Mouse (Mus musculus): ENCODE measurements around the gene Dnajb13. TPM values are rescaled to one million over a fixed set of nuclear protein-coding genes. Genes with fewer than 3 reads are reported as not detected.

Dnajb13 gene
- polyA plus RNA-seq, 1 experiment from 2014 or later, result 0.50 TPM

DNA sequence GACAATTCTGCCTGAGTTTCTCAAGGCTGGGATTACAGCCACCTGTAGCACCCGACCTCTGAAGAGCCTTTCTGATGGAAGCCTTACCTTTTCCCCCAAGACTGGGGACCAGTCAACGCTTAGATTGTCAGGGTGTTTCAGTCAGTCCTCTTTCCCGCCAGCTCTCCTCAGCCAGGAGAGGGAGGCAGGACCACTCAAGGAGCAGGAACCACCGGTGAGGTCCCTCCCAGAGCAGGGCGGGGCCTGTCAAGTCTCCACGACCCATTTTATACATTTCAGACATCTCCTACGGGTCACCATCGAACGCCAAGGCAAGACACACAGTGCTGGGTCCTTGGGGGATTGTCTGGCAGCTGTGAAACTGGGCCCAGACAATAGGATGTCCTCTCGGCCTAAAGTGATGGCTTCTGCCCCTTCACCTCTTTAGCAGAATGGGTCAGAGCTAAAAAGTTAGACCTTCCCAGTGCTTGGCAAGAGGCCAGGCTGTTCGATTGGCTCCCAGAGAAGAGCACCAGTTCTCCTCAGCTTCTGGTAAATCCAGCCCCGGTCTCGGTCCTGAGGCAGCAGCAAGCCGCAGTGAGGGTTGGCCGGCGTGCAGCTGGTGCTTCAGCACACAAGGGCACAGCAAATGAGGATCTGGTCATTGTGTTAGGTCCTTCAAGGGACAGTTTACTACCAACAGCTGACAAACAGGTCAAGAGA lies 14.3 kb downstream of the Dnajb13 start:
- Histone ChIP-seq H3K27ac (ENCODE audit: low read length) (no peak overlapping the region), H3K27me3 (ENCODE audit: insufficient read depth, low read length) (no peaks in the 10 kb centered on the region), H3K4me2 (replicated peaks; ENCODE audit: low read depth, low read length) (no peak overlapping the region), H3K36me3 (ENCODE audit: insufficient read depth, low read length) (peaks cover 36% of the 10 kb centered on the region), H3K4me1 (ENCODE audit: insufficient read depth, low read length) (peaks cover 16% of the 10 kb centered on the region), H3K4me3 (ENCODE audit: low read length) (no peak overlapping the region), H3K9me3 (ENCODE audit: low read length) (no peaks in the 10 kb centered on the region), H3K9ac (replicated peaks; ENCODE audit: low read length) (no peak overlapping the region)
- 66% methylated on average over 16 of the region's 16 CpGs for WGBS
- no peak for ATAC-seq (ENCODE audit: low FRiP score, low TSS enrichment)

GRCm38 (mm10) chr7:100499465-100499864 lies 15.3 kb downstream of the Dnajb13 start:
- Histone ChIP-seq H3K27me3 (ENCODE audit: insufficient read depth, low read length) (no peaks in the 10 kb centered on the region), H3K27ac (ENCODE audit: low read length) (no peak overlapping the region), H3K9ac (replicated peaks; ENCODE audit: low read length) (no peak overlapping the region), H3K36me3 (ENCODE audit: insufficient read depth, low read length) (peaks cover 36% of the 10 kb centered on the region), H3K4me2 (replicated peaks; ENCODE audit: low read depth, low read length) (no peak overlapping the region), H3K4me1 (ENCODE audit: insufficient read depth, low read length) (peaks cover 23% of the 10 kb centered on the region), H3K9me3 (ENCODE audit: low read length) (no peaks in the 10 kb centered on the region), H3K4me3 (ENCODE audit: low read length) (no peak overlapping the region)
- ATAC-seq (ENCODE audit: low FRiP score, low TSS enrichment), result no peak

DNA sequence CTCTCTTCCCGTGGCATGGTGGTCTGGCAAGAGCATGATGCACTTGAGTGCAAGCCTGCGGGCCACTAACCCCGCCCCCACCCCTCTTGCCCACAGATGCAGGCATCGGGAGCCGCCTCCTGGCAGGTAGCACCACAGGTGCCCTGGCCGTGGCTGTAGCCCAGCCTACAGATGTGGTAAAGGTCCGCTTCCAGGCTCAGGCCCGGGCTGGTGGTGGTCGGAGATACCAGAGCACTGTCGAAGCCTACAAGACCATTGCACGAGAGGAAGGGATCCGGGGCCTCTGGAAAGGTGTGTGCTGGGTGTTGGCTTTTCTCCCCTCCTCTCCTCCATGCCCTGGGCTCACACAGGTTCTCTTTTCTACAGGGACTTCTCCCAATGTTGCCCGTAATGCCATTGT lies 16.8 kb downstream of the Dnajb13 start:
- peaks cover 36% of the 10 kb centered on the region for H3K36me3 ChIP-seq (ENCODE audit: insufficient read depth, low read length)
- ATAC-seq (ENCODE audit: low FRiP score, low TSS enrichment), result no peak
- H3K9ac ChIP-seq (replicated peaks; ENCODE audit: low read length), result no peak overlapping the region
- H3K4me2 ChIP-seq (replicated peaks; ENCODE audit: low read depth, low read length), result no peak overlapping the region
- H3K27ac ChIP-seq (ENCODE audit: low read length), result no peak overlapping the region
- H3K27me3 ChIP-seq (ENCODE audit: insufficient read depth, low read length), result no peaks in the 10 kb centered on the region
- H3K4me1 ChIP-seq (ENCODE audit: insufficient read depth, low read length), result peaks cover 32% of the 10 kb centered on the region
- 90% methylated on average over 13 of the region's 13 CpGs for WGBS
- H3K4me3 ChIP-seq (ENCODE audit: low read length), result no peak overlapping the region
- no peaks in the 10 kb centered on the region for H3K9me3 ChIP-seq (ENCODE audit: low read length)

DNA sequence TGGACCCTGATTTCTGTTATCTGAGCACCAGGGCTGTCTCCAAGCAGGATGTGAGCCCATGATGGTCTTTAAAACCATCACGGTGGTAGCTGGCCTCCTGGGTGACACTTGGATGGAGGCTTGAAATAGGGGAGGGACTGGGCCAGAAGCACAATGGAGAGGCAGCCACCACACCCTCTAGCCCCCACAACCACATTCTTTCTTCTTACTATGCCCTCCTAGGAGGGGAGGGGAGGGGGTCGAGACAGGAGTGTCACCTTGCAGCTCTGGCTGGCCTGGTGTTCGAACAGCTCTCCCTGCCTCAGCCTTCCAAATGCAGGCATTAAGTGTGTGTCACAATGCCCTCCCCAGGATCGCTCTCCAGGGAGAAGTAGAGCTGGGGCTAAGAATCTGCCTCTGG lies 17.4 kb downstream of the Dnajb13 start:
- 76% methylated on average over 4 of the region's 4 CpGs for WGBS
- Histone ChIP-seq H3K36me3 (ENCODE audit: insufficient read depth, low read length) (peaks cover 36% of the 10 kb centered on the region), H3K27me3 (ENCODE audit: insufficient read depth, low read length) (no peaks in the 10 kb centered on the region), H3K4me1 (ENCODE audit: insufficient read depth, low read length) (peaks cover 32% of the 10 kb centered on the region), H3K4me2 (replicated peaks; ENCODE audit: low read depth, low read length) (no peak overlapping the region), H3K27ac (ENCODE audit: low read length) (no peak overlapping the region), H3K9me3 (ENCODE audit: low read length) (no peaks in the 10 kb centered on the region), H3K9ac (replicated peaks; ENCODE audit: low read length) (no peak overlapping the region), H3K4me3 (ENCODE audit: low read length) (no peak overlapping the region)
- no peak for ATAC-seq (ENCODE audit: low FRiP score, low TSS enrichment)

DNA sequence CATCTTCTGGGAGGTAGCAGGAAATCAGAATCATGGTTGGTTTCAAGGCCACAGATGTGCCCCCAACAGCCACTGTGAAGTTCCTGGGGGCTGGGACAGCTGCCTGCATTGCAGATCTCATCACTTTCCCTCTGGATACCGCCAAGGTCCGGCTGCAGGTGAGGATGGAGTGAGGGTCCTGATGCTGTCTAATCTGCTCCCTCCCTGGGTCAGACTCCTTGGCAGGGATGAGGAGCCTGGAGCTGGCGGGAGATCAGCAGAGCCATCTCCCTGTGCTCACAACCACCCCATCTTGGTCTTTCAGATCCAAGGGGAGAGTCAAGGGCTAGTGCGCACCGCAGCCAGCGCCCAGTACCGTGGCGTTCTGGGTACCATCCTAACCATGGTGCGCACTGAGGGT lies 18.0 kb downstream of the Dnajb13 start:
- Histone ChIP-seq H3K9me3 (ENCODE audit: low read length) (no peaks in the 10 kb centered on the region), H3K36me3 (ENCODE audit: insufficient read depth, low read length) (peaks cover 36% of the 10 kb centered on the region), H3K4me2 (replicated peaks; ENCODE audit: low read depth, low read length) (no peak overlapping the region), H3K4me3 (ENCODE audit: low read length) (no peak overlapping the region), H3K4me1 (ENCODE audit: insufficient read depth, low read length) (peaks cover 35% of the 10 kb centered on the region), H3K9ac (replicated peaks; ENCODE audit: low read length) (no peak overlapping the region), H3K27me3 (ENCODE audit: insufficient read depth, low read length) (no peaks in the 10 kb centered on the region), H3K27ac (ENCODE audit: low read length) (no peak overlapping the region)
- WGBS, result 98% methylated on average over 9 of the region's 9 CpGs
- no peak for ATAC-seq (ENCODE audit: low FRiP score, low TSS enrichment)

GRCm38 (mm10) chr7:100496371-100496770 lies 18.4 kb downstream of the Dnajb13 start:
- Histone ChIP-seq H3K4me2 (replicated peaks; ENCODE audit: low read depth, low read length) (peak overlapping the region; percentile 93), H3K4me1 (ENCODE audit: insufficient read depth, low read length) (peaks cover 35% of the 10 kb centered on the region), H3K27me3 (ENCODE audit: insufficient read depth, low read length) (no peaks in the 10 kb centered on the region), H3K4me3 (ENCODE audit: low read length) (peak overlapping the region; percentile 21; the same call in 1 of the 2 replicates), H3K9me3 (ENCODE audit: low read length) (no peaks in the 10 kb centered on the region), H3K27ac (ENCODE audit: low read length) (peak overlapping the region; percentile 84), H3K36me3 (ENCODE audit: insufficient read depth, low read length) (peaks cover 36% of the 10 kb centered on the region), H3K9ac (replicated peaks; ENCODE audit: low read length) (peak overlapping the region; percentile 47; the same call in 1 of the 2 replicates)
- ATAC-seq (ENCODE audit: low FRiP score, low TSS enrichment), result no peak
- 75% methylated on average over 6 of the region's 6 CpGs for WGBS

DNA sequence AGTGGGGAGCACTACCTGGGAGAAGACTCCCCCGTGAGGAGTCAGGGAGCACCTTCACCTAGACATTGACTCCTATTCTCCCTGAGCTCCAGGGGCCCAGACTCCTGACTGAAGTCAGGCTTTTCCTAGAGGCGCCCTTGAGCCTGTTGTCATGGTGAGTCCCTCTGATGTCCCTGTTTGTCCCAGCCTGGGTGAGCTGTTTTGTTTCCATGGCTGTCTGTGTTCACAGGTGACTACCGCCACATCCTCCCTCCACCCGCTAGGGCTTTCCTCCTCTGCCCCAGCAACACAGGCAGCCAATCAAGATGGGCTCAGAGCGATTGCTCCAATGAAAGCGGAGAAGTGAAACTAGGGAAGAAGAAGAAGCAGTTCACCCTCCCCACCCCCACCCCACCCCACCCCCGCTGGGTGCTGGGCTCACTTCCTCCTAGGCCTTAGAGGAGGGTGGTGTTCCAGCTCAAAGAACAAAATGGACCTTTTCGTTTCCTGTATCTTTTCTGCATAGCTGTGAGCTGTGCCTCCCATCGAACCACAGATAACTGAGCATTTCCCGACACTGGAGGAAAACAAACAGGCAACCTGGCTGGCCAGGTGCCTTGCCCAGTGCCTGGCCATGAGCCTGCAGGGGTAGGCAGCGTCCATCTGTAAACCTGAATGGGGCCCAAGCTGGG lies 19.0 kb downstream of the Dnajb13 start:
- Histone ChIP-seq H3K4me3 (ENCODE audit: low read length) (peak overlapping the region; percentile 21), H3K36me3 (ENCODE audit: insufficient read depth, low read length) (peaks cover 36% of the 10 kb centered on the region), H3K4me1 (ENCODE audit: insufficient read depth, low read length) (peaks cover 35% of the 10 kb centered on the region), H3K27ac (ENCODE audit: low read length) (peak overlapping the region; percentile 84), H3K4me2 (replicated peaks; ENCODE audit: low read depth, low read length) (peak overlapping the region; percentile 93), H3K9me3 (ENCODE audit: low read length) (no peaks in the 10 kb centered on the region), H3K9ac (replicated peaks; ENCODE audit: low read length) (peak overlapping the region; percentile 47), H3K27me3 (ENCODE audit: insufficient read depth, low read length) (no peaks in the 10 kb centered on the region)
- peak; percentile 75 for ATAC-seq (ENCODE audit: low FRiP score, low TSS enrichment)
- 21% methylated on average over 11 of the region's 11 CpGs for WGBS

DNA sequence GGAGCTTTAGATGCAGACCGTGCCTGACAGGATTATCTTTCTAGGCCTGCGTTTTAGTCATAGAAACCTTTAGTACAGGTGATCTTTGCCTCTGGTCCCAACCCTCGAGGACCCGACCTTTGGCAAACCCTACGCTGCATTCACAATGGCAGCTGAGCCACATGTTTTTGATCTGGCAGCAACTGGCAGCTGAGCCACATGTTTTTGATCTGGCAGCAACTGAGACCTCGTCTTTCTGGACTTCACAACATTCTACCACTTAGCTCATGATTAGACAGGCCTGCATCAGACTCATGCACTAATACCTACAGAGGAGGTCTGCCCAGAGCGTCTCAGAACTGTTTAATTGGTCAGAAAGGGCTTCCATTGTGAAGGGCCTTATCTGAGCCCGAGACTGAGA lies 19.7 kb downstream of the Dnajb13 start:
- H3K4me1 ChIP-seq (ENCODE audit: insufficient read depth, low read length), result peaks cover 35% of the 10 kb centered on the region

DNA sequence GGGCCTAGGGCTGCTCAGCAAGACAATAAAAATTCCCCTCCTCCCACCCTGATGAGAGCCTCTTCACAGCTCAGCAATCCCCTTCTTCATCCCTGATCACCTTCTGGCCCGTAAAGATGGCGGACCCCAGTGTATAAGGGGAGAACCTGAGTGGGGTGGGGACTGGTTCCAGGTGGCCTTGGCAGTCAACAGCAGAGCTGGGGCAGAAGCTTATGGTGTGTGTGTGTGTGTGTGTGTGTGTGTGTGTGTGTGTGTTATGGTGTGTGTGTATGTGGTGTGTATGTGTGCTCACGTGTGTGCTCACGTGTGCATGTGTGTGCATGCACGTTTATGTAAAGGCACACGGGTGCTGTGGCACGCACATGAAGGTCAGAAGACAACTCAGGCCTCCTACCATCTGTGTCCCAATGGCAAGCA lies 20.3 kb downstream of the Dnajb13 start:
- 71% methylated on average over 7 of the region's 7 CpGs for WGBS
- H3K27me3 ChIP-seq (ENCODE audit: insufficient read depth, low read length), result no peaks in the 10 kb centered on the region
- H3K36me3 ChIP-seq (ENCODE audit: insufficient read depth, low read length), result peaks cover 26% of the 10 kb centered on the region
- no peaks in the 10 kb centered on the region for H3K9me3 ChIP-seq (ENCODE audit: low read length)
- H3K4me3 ChIP-seq (ENCODE audit: low read length), result peak overlapping the region; percentile 64
- ATAC-seq (ENCODE audit: low FRiP score, low TSS enrichment), result peak; percentile 16; the same call in 1 of the 2 replicates
- H3K9ac ChIP-seq (replicated peaks; ENCODE audit: low read length), result peak overlapping the region; percentile 67
- H3K27ac ChIP-seq (ENCODE audit: low read length), result peak overlapping the region; percentile 87
- peaks cover 35% of the 10 kb centered on the region for H3K4me1 ChIP-seq (ENCODE audit: insufficient read depth, low read length)
- peak overlapping the region; percentile 93 for H3K4me2 ChIP-seq (replicated peaks; ENCODE audit: low read depth, low read length)

More for the DNA sequence above, 19.7 kb downstream of the Dnajb13 start:
- WGBS, result 40% methylated on average over 8 of the region's 8 CpGs
- H3K27ac ChIP-seq (ENCODE audit: low read length), result peak overlapping the region; percentile 84
- peak overlapping the region; percentile 46 for H3K9ac ChIP-seq (replicated peaks; ENCODE audit: low read length)
- ATAC-seq (ENCODE audit: low FRiP score, low TSS enrichment), result no peak
- no peaks in the 10 kb centered on the region for H3K27me3 ChIP-seq (ENCODE audit: insufficient read depth, low read length)
- no peaks in the 10 kb centered on the region for H3K9me3 ChIP-seq (ENCODE audit: low read length)
- peak overlapping the region; percentile 93 for H3K4me2 ChIP-seq (replicated peaks; ENCODE audit: low read depth, low read length)
- H3K4me3 ChIP-seq (ENCODE audit: low read length), result peak overlapping the region; percentile 21
- peaks cover 32% of the 10 kb centered on the region for H3K36me3 ChIP-seq (ENCODE audit: insufficient read depth, low read length)

Data from kidney, embryonic 16.5 days (tissue).